11 mouse cellular contexts compared by ENCODE assay signal in genomic region chr12:36662496-36662895, GRCm38 (mm10).
DNase-seq lines count a peak whose midpoint lies in the region; ATAC-seq lines count a peak whose summit lies in the region.
"Had no signal": no experiment of that assay in that cellular context is flagged by ENCODE, and none has a peak within 500 bp of the region (broad histone marks: within the 10 kb centered on the region; RNA-seq: fewer than 3 reads in every experiment).

No protein-coding gene starts in this region.

- no peaks in the 10 kb centered on the region for H3K27me3 ChIP-seq in midbrain, embryonic 14.5 days (ENCODE audit: control insufficient read depth, insufficient read depth, low read length)
- no peaks in the 10 kb centered on the region for H3K27me3 ChIP-seq in midbrain, embryonic 11.5 days (ENCODE audit: control insufficient read depth, insufficient read depth, low read length)
- no peaks in the 10 kb centered on the region for H3K27me3 ChIP-seq in forebrain, embryonic 10.5 days (ENCODE audit: poor library complexity, severe bottlenecking)
- H3K27me3 ChIP-seq: embryonic facial prominence, embryonic 15.5 days; limb, embryonic 13.5 days had no signal

- no peaks in the 10 kb centered on the region for H3K9me3 ChIP-seq in midbrain, embryonic 14.5 days (ENCODE audit: control insufficient read depth, low read length)
- H3K9me3 ChIP-seq in midbrain, embryonic 11.5 days (ENCODE audit: control insufficient read depth, low read length), result no peaks in the 10 kb centered on the region
- H3K9me3 ChIP-seq in forebrain, embryonic 10.5 days, result no peaks in the 10 kb centered on the region
- H3K9me3 ChIP-seq: embryonic facial prominence, embryonic 15.5 days; limb, embryonic 13.5 days had no signal

- no peak overlapping the region for H3K27ac ChIP-seq in midbrain, embryonic 14.5 days (replicated peaks; ENCODE audit: low read depth, low read length)
- H3K27ac ChIP-seq in midbrain, embryonic 11.5 days (ENCODE audit: low read depth, low read length), result no peak overlapping the region
- no peak overlapping the region for H3K27ac ChIP-seq in forebrain, embryonic 10.5 days
- H3K27ac ChIP-seq: embryonic facial prominence, embryonic 15.5 days; limb, embryonic 13.5 days had no signal

- no peak overlapping the region for H3K9ac ChIP-seq in midbrain, embryonic 14.5 days (replicated peaks; ENCODE audit: low read length)
- no peak overlapping the region for H3K9ac ChIP-seq in midbrain, embryonic 11.5 days (ENCODE audit: low read length)
- H3K9ac ChIP-seq: embryonic facial prominence, embryonic 15.5 days; limb, embryonic 13.5 days had no signal

- H3K4me3 ChIP-seq in midbrain, embryonic 14.5 days (replicated peaks; ENCODE audit: low read depth, low read length), result no peak overlapping the region
- no peak overlapping the region for H3K4me3 ChIP-seq in midbrain, embryonic 11.5 days (ENCODE audit: low read depth, low read length)
- no peak overlapping the region for H3K4me3 ChIP-seq in forebrain, embryonic 10.5 days
- H3K4me3 ChIP-seq: embryonic facial prominence, embryonic 15.5 days; limb, embryonic 13.5 days had no signal

- no peak for DNase-seq in frontal cortex, postnatal 25 days (ENCODE audit: low spot score in 2 of 2)
- peak; percentile 10 for DNase-seq in midbrain, embryonic 14.5 days
- DNase-seq in midbrain, embryonic 11.5 days (ENCODE audit: low spot score, missing footprints), result no peak
- DNase-seq in kidney, postnatal 25 days, result peak; percentile 38 to 42
- peak; percentile 10 to 35 for DNase-seq in right cerebral cortex, adult 2 months (ENCODE audit: low spot score in 2 of 2)
- no peak for DNase-seq in forebrain, embryonic 10.5 days (ENCODE audit: extremely low spot score, low spot score)
- DNase-seq in retina, postnatal 1 day, result no peak

- ATAC-seq in frontal cortex, adult (ENCODE audit: low TSS enrichment), result 0 out of 2 replicates have a peak, but pooled peaks have one; percentile 65
- ATAC-seq in midbrain, embryonic 14.5 days (ENCODE audit: low FRiP score, low TSS enrichment), result no peak
- ATAC-seq in midbrain, embryonic 11.5 days (ENCODE audit: low FRiP score), result no peak
- ATAC-seq: midbrain, embryonic 16.5 days had no signal

- H3K4me2 ChIP-seq in midbrain, embryonic 14.5 days (ENCODE audit: low read length), result no peak overlapping the region
- H3K4me2 ChIP-seq in midbrain, embryonic 11.5 days, result no peak overlapping the region
- H3K4me2 ChIP-seq: embryonic facial prominence, embryonic 15.5 days; limb, embryonic 13.5 days had no signal

- 86% methylated on average over 7 of the region's 7 CpGs for WGBS in midbrain, embryonic 14.5 days
- 89% methylated on average over 7 of the region's 7 CpGs for WGBS in midbrain, embryonic 11.5 days
- 90% methylated on average over 7 of the region's 7 CpGs for WGBS in forebrain, embryonic 10.5 days

- H3K4me1 ChIP-seq in midbrain, embryonic 14.5 days (ENCODE audit: control insufficient read depth, insufficient read depth, low read length), result 0 out of 2 replicates have a peak, but pooled peaks cover 9% of the 10 kb centered on the region
- peaks cover 3% of the 10 kb centered on the region; the same call in 1 of the 2 replicates for H3K4me1 ChIP-seq in midbrain, embryonic 11.5 days (ENCODE audit: control insufficient read depth, insufficient read depth, low read length)
- peaks cover 3% of the 10 kb centered on the region for H3K4me1 ChIP-seq in forebrain, embryonic 10.5 days

- H3K36me3 ChIP-seq in midbrain, embryonic 14.5 days (ENCODE audit: control insufficient read depth, insufficient read depth, low read length), result no peaks in the 10 kb centered on the region
- no peaks in the 10 kb centered on the region for H3K36me3 ChIP-seq in midbrain, embryonic 11.5 days (ENCODE audit: control insufficient read depth, insufficient read depth, low read length)
- H3K36me3 ChIP-seq in forebrain, embryonic 10.5 days (replicated peaks), result no peaks in the 10 kb centered on the region
- H3K36me3 ChIP-seq: embryonic facial prominence, embryonic 15.5 days; limb, embryonic 13.5 days had no signal

Comparison
In these comparisons a context has a peak if more than half of its experiments do, and no peak if none do; other contexts are left out.
1. DNase-seq: peak in midbrain, embryonic 14.5 days (single experiment), kidney, postnatal 25 days (2 of 2) and right cerebral cortex, adult 2 months (2 of 2); none in frontal cortex, postnatal 25 days (0 of 2), midbrain, embryonic 11.5 days (single experiment), forebrain, embryonic 10.5 days (single experiment) and retina, postnatal 1 day (single experiment).